Comparison of ENCODE assay signal across 9 mouse cellular contexts in genomic region chr7:4619979-4620378, GRCm38 (mm10). TPM values are rescaled to one million over a fixed set of nuclear protein-coding genes. Genes with fewer than 3 reads are reported as not detected.
A peak's percentile ranks its signal among the peaks of the same experiment; 100 is the strongest.
DNase-seq lines count a peak whose midpoint lies in the region; ATAC-seq and TF ChIP-seq lines count a peak whose summit lies in the region.
"Had no signal": no experiment of that assay in that cellular context is flagged by ENCODE, and none has a peak within 500 bp of the region (broad histone marks: within the 10 kb centered on the region; RNA-seq: fewer than 3 reads in every experiment).

No protein-coding gene starts in this region.

- DNase-seq in hindbrain, embryonic 14.5 days (ENCODE audit: low spot score): peak; percentile 46
- peak; percentile 27 for DNase-seq in G1E (ENCODE audit: low spot score)
- peak; percentile 54 for DNase-seq in embryo, embryonic 11.5 days (ENCODE audit: low read depth, low spot score)
- peak; percentile 35 to 60 (median 52) for DNase-seq in liver, embryonic 14.5 days (ENCODE audit: low read depth in 3 of 3, low spot score in 3 of 3)
- no peak for DNase-seq in right cerebral cortex, postnatal 10 days (ENCODE audit: low spot score in 2 of 2)

- H3K27ac ChIP-seq in hindbrain, embryonic 14.5 days: no peak overlapping the region
- no peak overlapping the region for H3K27ac ChIP-seq in hindbrain, embryonic 16.5 days (ENCODE audit: low read depth, low read length)
- H3K27ac ChIP-seq in liver, embryonic 14.5 days: no peak overlapping the region
- no peak overlapping the region for H3K27ac ChIP-seq in midbrain, embryonic 13.5 days

- H3K9ac ChIP-seq in hindbrain, embryonic 14.5 days: no peak overlapping the region
- H3K9ac ChIP-seq in hindbrain, embryonic 16.5 days (ENCODE audit: low read depth, low read length): no peak overlapping the region
- H3K9ac ChIP-seq in liver, embryonic 14.5 days (replicated peaks): no peak overlapping the region
- H3K9ac ChIP-seq in midbrain, embryonic 13.5 days (replicated peaks): no peak overlapping the region

- no peak for TF ChIP-seq CTCF in G1E (IDR thresholded peaks at IDR 0.05; ENCODE audit: low read depth, low read length)
- no peak for TF ChIP-seq CTCF in liver, embryonic 14.5 days (IDR thresholded peaks at IDR 0.05; ENCODE audit: low read depth)

- no peak for TF ChIP-seq EP300 in liver, embryonic 14.5 days (IDR thresholded peaks at IDR 0.05; ENCODE audit: low read depth)

- no peaks in the 10 kb centered on the region for H3K4me1 ChIP-seq in hindbrain, embryonic 14.5 days (replicated peaks; ENCODE audit: control insufficient read depth, insufficient read depth, low read length)
- no peaks in the 10 kb centered on the region for H3K4me1 ChIP-seq in hindbrain, embryonic 16.5 days (ENCODE audit: control insufficient read depth, insufficient read depth, low read depth, low read length)
- peaks cover 16% of the 10 kb centered on the region; the same call in 1 of the 2 replicates for H3K4me1 ChIP-seq in G1E (ENCODE audit: insufficient read depth, low read depth, low read length)
- H3K4me1 ChIP-seq in liver, embryonic 14.5 days (replicated peaks; ENCODE audit: control insufficient read depth in 2 of 2, insufficient read depth in 2 of 2, low read length in 1 of 2): peaks cover 0 to 8% of the 10 kb centered on the region in 2 experiments; a peak in 2 of 4 replicates
- H3K4me1 ChIP-seq in midbrain, embryonic 13.5 days (replicated peaks): 0 out of 2 replicates have a peak, but pooled peaks cover 2% of the 10 kb centered on the region

- WGBS in hindbrain, embryonic 14.5 days: 44% methylated on average over 1 of the region's 1 CpGs
- 54% methylated on average over 1 of the region's 1 CpGs for WGBS in hindbrain, embryonic 16.5 days
- WGBS in liver, embryonic 14.5 days (ENCODE audit: insufficient replicate concordance): 21% methylated on average over 1 of the region's 1 CpGs
- WGBS in midbrain, embryonic 13.5 days: 25% methylated on average over 1 of the region's 1 CpGs

- H3K36me3 ChIP-seq in hindbrain, embryonic 14.5 days (replicated peaks; ENCODE audit: control insufficient read depth, insufficient read depth): no peaks in the 10 kb centered on the region
- H3K36me3 ChIP-seq in hindbrain, embryonic 16.5 days (ENCODE audit: control insufficient read depth, insufficient read depth, low read length): no peaks in the 10 kb centered on the region
- H3K36me3 ChIP-seq in G1E (replicated peaks): peaks cover 5% of the 10 kb centered on the region
- no peaks in the 10 kb centered on the region for H3K36me3 ChIP-seq in liver, embryonic 14.5 days (replicated peaks; ENCODE audit: control insufficient read depth, insufficient read depth, low read depth)
- no peaks in the 10 kb centered on the region for H3K36me3 ChIP-seq in midbrain, embryonic 13.5 days

- no peak overlapping the region for H3K4me2 ChIP-seq in hindbrain, embryonic 14.5 days (replicated peaks)
- H3K4me2 ChIP-seq in hindbrain, embryonic 16.5 days (ENCODE audit: low read length): no peak overlapping the region
- no peak overlapping the region for H3K4me2 ChIP-seq in liver, embryonic 14.5 days (ENCODE audit: low read depth)
- H3K4me2 ChIP-seq in midbrain, embryonic 13.5 days (replicated peaks): no peak overlapping the region

- H3K4me3 ChIP-seq in hindbrain, embryonic 14.5 days (replicated peaks; ENCODE audit: low read length): no peak overlapping the region
- no peak overlapping the region for H3K4me3 ChIP-seq in hindbrain, embryonic 16.5 days (ENCODE audit: low read length)
- no peak overlapping the region for H3K4me3 ChIP-seq in G1E (ENCODE audit: low read depth, low read length)
- H3K4me3 ChIP-seq in liver, embryonic 14.5 days (ENCODE audit: insufficient read depth in 1 of 2, low read depth in 2 of 2, low read length in 2 of 2): no peak overlapping the region
- no peak overlapping the region for H3K4me3 ChIP-seq in midbrain, embryonic 13.5 days (replicated peaks)

- no peak for ATAC-seq in hindbrain, embryonic 14.5 days (ENCODE audit: low FRiP score)
- no peak for ATAC-seq in hindbrain, embryonic 16.5 days
- peak; percentile 25 for ATAC-seq in G1E (ENCODE audit: extremely low read depth, insufficient number of reproducible peaks, low FRiP score, poor library complexity, severe bottlenecking)
- no peak for ATAC-seq in liver, embryonic 14.5 days (ENCODE audit: insufficient read depth)
- ATAC-seq in frontal cortex, adult (ENCODE audit: low TSS enrichment): no peak
- ATAC-seq in midbrain, embryonic 13.5 days: no peak

- no peaks in the 10 kb centered on the region for H3K9me3 ChIP-seq in hindbrain, embryonic 14.5 days (ENCODE audit: control insufficient read depth, low read length)
- no peaks in the 10 kb centered on the region for H3K9me3 ChIP-seq in hindbrain, embryonic 16.5 days (ENCODE audit: control insufficient read depth, low read length)
- no peaks in the 10 kb centered on the region for H3K9me3 ChIP-seq in G1E (replicated peaks)
- H3K9me3 ChIP-seq in liver, embryonic 14.5 days (ENCODE audit: control insufficient read depth, low read length): no peaks in the 10 kb centered on the region
- H3K9me3 ChIP-seq in midbrain, embryonic 13.5 days: no peaks in the 10 kb centered on the region

- H3K27me3 ChIP-seq in hindbrain, embryonic 14.5 days (ENCODE audit: control insufficient read depth, insufficient read depth, low read length): no peaks in the 10 kb centered on the region
- H3K27me3 ChIP-seq in hindbrain, embryonic 16.5 days (replicated peaks; ENCODE audit: control insufficient read depth, insufficient read depth, low read length): no peaks in the 10 kb centered on the region
- H3K27me3 ChIP-seq in G1E (ENCODE audit: insufficient read depth, low read length): peaks cover 22% of the 10 kb centered on the region
- H3K27me3 ChIP-seq in liver, embryonic 14.5 days (ENCODE audit: control insufficient read depth, insufficient read depth, low read length): no peaks in the 10 kb centered on the region
- no peaks in the 10 kb centered on the region for H3K27me3 ChIP-seq in midbrain, embryonic 13.5 days

RNA-seq across cellular contexts. Expression of gene Tmem86b, which starts 11.2 kb away (rescaled TPM):
- polyA plus RNA-seq in hindbrain, embryonic 14.5 days (2014; fragmentation: Nextera tagmentation; extraction: Ambion mirVana): 2.0 and 2.7 TPM in 2 replicates
- 1.9 and 2.0 TPM in 2 replicates for polyA plus RNA-seq in hindbrain, embryonic 16.5 days (2015; fragmentation: Nextera tagmentation; extraction: Ambion mirVana)
- 10.3 and 40.0 TPM in 2 replicates for total RNA-seq in G1E (2014; fragmentation: Nextera tagmentation)
- 9.3 and 10.4 TPM in 2 replicates for total RNA-seq in G1E (2017)
- 3.8 and 4.8 TPM in 2 replicates for polyA plus RNA-seq in G1E (2012)
- 36.4 and 51.0 TPM in 2 replicates for polyA plus RNA-seq in liver, embryonic 14.5 days (2012; rRNA removed)
- 30.5 and 32.9 TPM in 2 replicates for polyA plus RNA-seq in liver, embryonic 14.5 days (2014; fragmentation: Nextera tagmentation; extraction: Ambion mirVana)
- polyA plus RNA-seq in midbrain, embryonic 13.5 days (2015; fragmentation: Nextera tagmentation; extraction: Ambion mirVana): 3.8 and 3.9 TPM in 2 replicates

RNA-seq across cellular contexts. Expression of gene Ptprh, which starts 16.1 kb away (rescaled TPM):
- 0.17 and 0.55 TPM in 2 replicates for polyA plus RNA-seq in hindbrain, embryonic 14.5 days (2014; fragmentation: Nextera tagmentation; extraction: Ambion mirVana)
- polyA plus RNA-seq in hindbrain, embryonic 16.5 days (2015; fragmentation: Nextera tagmentation; extraction: Ambion mirVana): 0.91 and 1.1 TPM in 2 replicates
- total RNA-seq in G1E (2014; fragmentation: Nextera tagmentation) (not detected in 2 replicates), G1E (2017) (0.05 and 0.06 TPM in 2 replicates)
- polyA plus RNA-seq in G1E (2012): not detected in 2 replicates
- not detected in 2 replicates for polyA plus RNA-seq in liver, embryonic 14.5 days (2012; rRNA removed)
- polyA plus RNA-seq in liver, embryonic 14.5 days (2014; fragmentation: Nextera tagmentation; extraction: Ambion mirVana): not detected in 2 replicates
- polyA plus RNA-seq in midbrain, embryonic 13.5 days (2015; fragmentation: Nextera tagmentation; extraction: Ambion mirVana): 0.35 and 0.67 TPM in 2 replicates
- polyA plus RNA-seq: liver, adult 2 months had no signal

RNA-seq across cellular contexts. Expression of gene Ppp6r1, which starts 38.8 kb away (rescaled TPM):
- 6.2 and 8.4 TPM in 2 replicates for polyA plus RNA-seq in hindbrain, embryonic 14.5 days (2014; fragmentation: Nextera tagmentation; extraction: Ambion mirVana)
- polyA plus RNA-seq in hindbrain, embryonic 16.5 days (2015; fragmentation: Nextera tagmentation; extraction: Ambion mirVana): 4.3 and 6.2 TPM in 2 replicates
- 97.4 and 108 TPM in 2 replicates for total RNA-seq in G1E (2014; fragmentation: Nextera tagmentation)
- 90.5 and 90.7 TPM in 2 replicates for total RNA-seq in G1E (2017)
- polyA plus RNA-seq in G1E (2012): 208 and 223 TPM in 2 replicates
- 30.8 and 33.6 TPM in 2 replicates for polyA plus RNA-seq in liver, embryonic 14.5 days (2012; rRNA removed)
- 4.3 and 5.1 TPM in 2 replicates for polyA plus RNA-seq in liver, embryonic 14.5 days (2014; fragmentation: Nextera tagmentation; extraction: Ambion mirVana)
- 9.2 and 11.4 TPM in 2 replicates for polyA plus RNA-seq in midbrain, embryonic 13.5 days (2015; fragmentation: Nextera tagmentation; extraction: Ambion mirVana)

Comparison
In these comparisons a context has a peak if more than half of its experiments do, and no peak if none do; other contexts are left out.
1. DNase-seq: peak in hindbrain, embryonic 14.5 days (single experiment), G1E (single experiment), embryo, embryonic 11.5 days (single experiment) and liver, embryonic 14.5 days (3 of 3); none in right cerebral cortex, postnatal 10 days (0 of 2).